Mouse (Mus musculus): ENCODE results near the gene Ranbp17.

DNA sequence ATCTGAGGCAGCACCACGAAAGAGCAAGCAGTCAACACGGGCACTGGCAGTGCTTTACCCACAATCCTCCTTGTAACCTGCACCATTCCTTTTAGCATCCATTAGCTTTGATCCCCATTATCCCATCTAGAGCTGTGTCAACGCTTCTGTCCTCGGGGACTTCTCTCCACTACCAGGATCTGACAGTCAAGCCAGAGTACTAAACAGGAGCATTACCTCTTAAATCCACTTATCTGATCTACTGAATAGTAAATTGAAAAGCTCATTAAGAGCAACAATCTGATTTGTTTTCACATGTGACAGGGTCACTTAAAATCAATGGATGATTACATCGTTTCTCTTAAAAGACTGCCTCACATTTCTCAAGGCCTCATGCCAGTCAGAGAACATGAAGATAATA is 181.4 kb downstream of the Ranbp17 start:
- TF ChIP-seq POLR2A (IDR thresholded peaks at IDR 0.05; ENCODE audit: low read depth, low read length) = no peak
- no peak for TF ChIP-seq CTCF (IDR thresholded peaks at IDR 0.05; ENCODE audit: extremely low read depth, insufficient read depth, insufficient read length, insufficient replicate concordance)

All from spleen, adult 2 months (tissue).